Mouse (Mus musculus) forebrain, embryonic 16.5 days (tissue): Measurements from ENCODE around the gene Gm44790. TPM values are rescaled to one million over a fixed set of nuclear protein-coding genes. Genes with fewer than 3 reads are reported as not detected.
"Not testable (repeated sequence)": the region's sequence is repeated elsewhere in the genome, so short reads cannot be mapped to it uniquely, and the experiment has no call there.

ENCODE experiments used
- ATAC-seq: fragments of 200-750 bp; cut with Nextera tagmentation; 2 replicates; pipeline ENCODE4 v1.8.0; 2017; ENCODE audit warnings: mild to moderate bottlenecking, moderate library complexity
- H3K27ac ChIP-seq: fragments of 300-500 bp; sonication (generic); 2 replicates; pipeline ENCODE4 v1.5.1; 2014; ENCODE audit warnings: low read length, control low read depth
- H3K27me3 ChIP-seq: fragments of 300-500 bp; sonication (generic); replicated peaks from 2 replicates; pipeline ENCODE4 v1.6.1; 2014; ENCODE audit warnings: low read length; ENCODE audit not compliant: control insufficient read depth, insufficient read depth
- H3K36me3 ChIP-seq: fragments of 300-500 bp; sonication (generic); 2 replicates; pipeline ENCODE4 v1.6.1; 2014; ENCODE audit not compliant: control insufficient read depth, insufficient read depth
- H3K4me1 ChIP-seq: fragments of 300-500 bp; sonication (generic); replicated peaks from 2 replicates; pipeline ENCODE4 v1.6.1; 2014; ENCODE audit warnings: low read length; ENCODE audit not compliant: control insufficient read depth, insufficient read depth
- H3K4me2 ChIP-seq: fragments of 300-500 bp; sonication (generic); 2 replicates; pipeline ENCODE4 v1.6.1; 2014; ENCODE audit warnings: mild to moderate bottlenecking, low read length, control low read depth
- H3K4me3 ChIP-seq: fragments of 300-500 bp; sonication (generic); replicated peaks from 2 replicates; pipeline ENCODE4 v1.5.1; 2014; ENCODE audit warnings: mild to moderate bottlenecking, low read length, control low read depth
- H3K9ac ChIP-seq: fragments of 300-500 bp; sonication (generic); replicated peaks from 2 replicates; pipeline ENCODE4 v1.6.1; 2014; ENCODE audit warnings: low read depth, low read length, control low read depth
- H3K9me3 ChIP-seq: fragments of 300-500 bp; sonication (generic); 2 replicates; pipeline ENCODE4 v1.6.1; 2016; ENCODE audit warnings: low read length; ENCODE audit not compliant: control insufficient read depth
- WGBS: fragments of 180-500 bp; shearing (Covaris S2); extraction: QIAGEN DNeasy Blood & Tissue Kit; methylation state at CpG from one replicate; pipeline ENCODE4 v1.1.7; 2014; 5-methylcytosine and 5-hydroxymethylcytosine counted together
- polyA plus RNA-seq: library from polyadenylated mRNA; unstranded; fragments of >200 nt; fragmentation: Nextera tagmentation; extraction: Ambion mirVana; gene quantifications from 2 replicates; pipeline ENCODE4 v1.2.1, GENCODE M21; 2015

Gm44790 gene
- not detected in 2 replicates for polyA plus RNA-seq

DNA sequence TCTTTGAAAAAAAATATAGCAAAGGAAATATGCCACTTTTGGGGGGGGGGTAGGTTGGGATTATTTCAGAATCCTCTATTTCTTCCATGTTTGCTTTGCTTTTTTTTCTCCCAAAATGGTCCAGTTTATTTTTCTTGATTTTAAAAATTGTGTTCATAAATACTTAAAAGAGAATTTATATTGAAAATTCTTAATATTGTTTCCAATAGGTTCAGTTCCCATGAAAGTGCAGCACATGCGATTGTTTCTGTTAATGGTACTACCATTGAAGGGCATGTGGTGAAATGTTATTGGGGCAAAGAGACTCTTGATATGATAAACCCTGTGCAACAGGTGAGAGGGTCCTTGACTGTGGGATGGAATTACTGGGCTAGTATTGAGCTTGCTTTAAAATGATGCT is at the start of gene Gm44790:
Gene Gm44790 (plus strand): TSS at position 301 of the 400 bp plus-strand sequence.
- no peak for ATAC-seq
- no peak within 1 kb of the TSS for H3K9ac ChIP-seq
- no peak within 1 kb of the TSS for H3K4me2 ChIP-seq
- 93% methylated on average over 1 of the region's 1 CpGs for WGBS
- H3K27ac ChIP-seq = no peak within 1 kb of the TSS
- no peaks in the 10 kb centered on the region for H3K4me1 ChIP-seq
- no peaks in the 10 kb centered on the region for H3K27me3 ChIP-seq
- H3K36me3 ChIP-seq = peaks cover 57% of the 10 kb centered on the region
- no peak within 1 kb of the TSS for H3K4me3 ChIP-seq
- H3K9me3 ChIP-seq = no peaks in the 10 kb centered on the region

DNA sequence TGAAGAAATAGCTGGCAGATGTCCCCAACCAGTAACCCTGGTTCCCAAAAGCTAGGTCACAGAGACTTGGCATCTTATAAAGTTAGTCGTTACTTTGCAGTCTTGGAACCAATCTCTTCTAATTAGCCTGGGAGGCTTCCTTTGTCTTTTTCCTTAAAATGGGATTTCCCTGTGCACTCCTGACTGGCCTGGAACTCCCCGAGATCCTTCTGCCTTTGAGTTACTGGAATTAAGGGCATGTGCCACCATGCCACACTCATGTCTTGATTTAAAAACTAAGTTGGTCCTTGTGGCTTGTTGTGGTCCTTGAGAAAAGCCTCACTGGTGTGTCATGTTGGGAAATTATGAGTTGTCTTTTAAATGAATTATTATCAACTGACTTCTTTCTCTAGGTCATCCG is 48.1 kb upstream of the Gm44790 start:
- 65% methylated on average over 3 of the region's 3 CpGs for WGBS
- Histone ChIP-seq H3K27ac (no peak overlapping the region), H3K4me2 (no peak overlapping the region), H3K4me1 (0 out of 2 replicates have a peak, but pooled peaks cover 2% of the 10 kb centered on the region), H3K9me3 (no peaks in the 10 kb centered on the region), H3K36me3 (peaks cover 25% of the 10 kb centered on the region), H3K27me3 (no peaks in the 10 kb centered on the region), H3K4me3 (no peak overlapping the region), H3K9ac (no peak overlapping the region)
- no peak for ATAC-seq

DNA sequence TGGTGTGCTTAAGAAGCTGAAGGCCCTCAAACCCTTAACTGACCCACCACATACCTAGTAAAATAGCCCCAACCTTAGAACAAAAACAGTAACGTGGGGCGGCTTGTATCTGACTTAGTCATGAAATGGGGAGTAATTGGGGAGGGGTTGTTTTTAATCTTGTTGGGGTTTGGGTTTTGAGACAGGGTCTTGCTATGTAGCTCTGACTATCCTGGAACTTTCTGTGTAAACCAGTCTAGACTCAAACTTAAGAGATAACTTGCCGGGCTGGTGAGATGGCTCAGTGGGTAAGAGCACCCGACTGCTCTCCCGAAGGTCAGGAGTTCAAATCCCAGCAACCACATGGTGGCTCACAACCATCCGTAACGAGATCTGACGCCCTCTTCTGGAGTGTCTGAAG is 46.3 kb upstream of the Gm44790 start:
- 84% methylated on average over 5 of the region's 8 CpGs for WGBS

DNA sequence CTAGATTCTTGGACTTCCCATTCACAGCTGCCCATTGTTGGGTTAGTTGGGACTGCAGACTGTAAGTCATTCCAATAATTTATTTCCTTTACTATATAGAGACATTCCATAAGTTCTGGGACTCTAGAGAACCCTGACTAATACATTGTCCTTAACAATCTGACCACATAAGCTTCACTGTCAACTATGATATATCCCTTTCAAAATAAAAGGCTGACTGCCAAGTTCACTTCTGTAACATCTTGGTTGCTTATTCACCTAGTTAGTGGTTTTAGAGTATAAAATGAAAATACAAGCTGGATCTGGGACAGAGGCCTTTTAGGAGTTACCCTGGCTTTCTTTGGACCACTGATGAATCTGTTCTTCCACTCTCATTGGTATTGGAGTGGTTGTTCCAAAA is 43.9 kb upstream of the Gm44790 start:
- Histone ChIP-seq H3K9ac (no peak overlapping the region), H3K36me3 (peaks cover 27% of the 10 kb centered on the region), H3K27ac (no peak overlapping the region), H3K4me1 (no peaks in the 10 kb centered on the region), H3K27me3 (no peaks in the 10 kb centered on the region), H3K9me3 (no peaks in the 10 kb centered on the region), H3K4me2 (no peak overlapping the region), H3K4me3 (no peak overlapping the region)
- no peak for ATAC-seq

More for the DNA sequence above, 46.3 kb upstream of the Gm44790 start:
- not testable (repeated sequence) for H3K4me1 ChIP-seq, H3K27ac ChIP-seq, H3K9me3 ChIP-seq, H3K4me2 ChIP-seq, H3K27me3 ChIP-seq, H3K4me3 ChIP-seq, ATAC-seq, H3K9ac ChIP-seq
- H3K36me3 ChIP-seq = peaks cover 28% of the 10 kb centered on the region

DNA sequence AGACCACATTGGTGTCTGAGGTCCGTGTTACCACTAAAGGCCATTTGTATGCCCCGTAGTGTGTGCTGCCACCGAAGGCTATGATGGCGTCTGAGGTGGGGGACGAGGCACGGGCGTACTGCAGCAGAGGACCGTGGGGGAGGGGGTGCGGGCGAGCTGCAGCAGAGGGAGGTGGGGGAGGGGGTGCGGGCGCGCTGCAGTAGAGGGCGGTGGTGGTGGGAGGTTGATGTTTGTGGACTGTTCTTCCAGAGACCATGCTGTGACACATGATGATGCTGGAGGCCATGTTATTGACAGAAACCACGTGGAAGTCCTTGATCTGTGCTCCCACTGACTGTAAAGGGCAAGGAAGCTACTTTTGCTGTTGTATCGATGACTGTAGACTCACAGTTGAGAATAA is 43.1 kb upstream of the Gm44790 start:
- H3K4me2 ChIP-seq = no peak overlapping the region
- H3K27ac ChIP-seq = no peak overlapping the region
- no peaks in the 10 kb centered on the region for H3K4me1 ChIP-seq
- H3K27me3 ChIP-seq = no peaks in the 10 kb centered on the region
- no peak overlapping the region for H3K4me3 ChIP-seq
- no peak for ATAC-seq
- H3K36me3 ChIP-seq = peaks cover 28% of the 10 kb centered on the region
- WGBS = 59% methylated on average over 16 of the region's 16 CpGs
- no peak overlapping the region for H3K9ac ChIP-seq
- no peaks in the 10 kb centered on the region for H3K9me3 ChIP-seq

DNA sequence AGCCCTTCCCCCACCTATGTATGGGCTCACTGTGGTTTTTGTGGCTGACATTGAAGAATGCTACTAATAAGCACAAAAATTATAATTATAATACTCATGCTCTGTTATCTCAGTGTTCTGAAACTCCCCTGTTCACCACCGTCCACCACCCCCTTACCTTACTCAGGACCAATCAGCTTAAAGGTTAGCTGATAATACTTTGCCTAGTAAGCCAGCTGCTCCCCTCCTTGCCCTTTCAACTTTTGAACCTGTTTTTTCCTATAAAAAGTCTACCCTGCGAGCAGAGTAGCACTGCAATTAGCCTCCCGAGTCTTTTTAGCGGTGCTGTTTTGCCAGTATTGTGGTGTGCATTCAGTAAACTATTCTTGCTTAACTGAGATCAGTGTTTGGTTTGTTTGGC is 41.8 kb upstream of the Gm44790 start:
- H3K9ac ChIP-seq = no peak overlapping the region
- H3K4me3 ChIP-seq = no peak overlapping the region
- H3K4me2 ChIP-seq = no peak overlapping the region
- H3K9me3 ChIP-seq = no peaks in the 10 kb centered on the region
- no peaks in the 10 kb centered on the region for H3K4me1 ChIP-seq
- H3K36me3 ChIP-seq = peaks cover 33% of the 10 kb centered on the region
- no peak for ATAC-seq
- H3K27ac ChIP-seq = no peak overlapping the region
- H3K27me3 ChIP-seq = no peaks in the 10 kb centered on the region
- WGBS = 71% methylated on average over 4 of the region's 4 CpGs

DNA sequence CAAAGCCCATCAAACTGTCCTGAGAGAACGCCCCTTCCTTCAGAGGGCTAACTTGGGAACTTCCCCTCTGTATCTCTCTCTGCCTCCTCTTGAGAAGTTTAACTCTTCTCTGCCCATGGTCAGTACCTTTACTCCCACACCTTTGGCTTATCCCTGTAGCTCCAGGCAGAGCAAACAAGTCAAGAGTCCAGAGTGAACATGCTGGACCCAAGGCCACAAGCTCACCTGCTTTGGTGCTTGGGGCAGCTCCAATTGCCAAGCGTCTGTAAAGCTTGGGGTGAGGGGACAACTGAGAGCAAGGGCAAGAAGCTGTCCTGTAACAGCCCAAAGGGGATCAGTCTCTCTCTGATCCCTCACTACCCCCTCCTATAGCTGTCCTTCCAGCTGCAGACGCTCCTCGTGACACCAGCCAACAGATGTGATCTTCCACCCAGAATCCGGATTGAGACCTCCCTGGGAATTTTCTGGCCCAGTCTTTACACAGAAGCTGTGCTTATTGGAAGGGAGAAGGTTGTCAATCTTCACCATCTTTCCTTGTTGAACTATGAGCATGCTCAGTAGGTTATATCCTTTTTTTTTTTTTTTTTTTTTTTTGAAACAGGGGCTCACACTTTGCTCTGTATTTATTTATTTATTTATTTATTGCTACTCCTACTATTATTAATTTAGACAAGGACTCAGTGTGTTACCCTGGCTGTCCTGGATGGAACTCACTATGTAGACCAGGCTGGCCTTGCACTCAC is 40.9 kb upstream of the Gm44790 start:
- Histone ChIP-seq H3K27me3 (no peaks in the 10 kb centered on the region), H3K27ac (no peak overlapping the region), H3K4me2 (no peak overlapping the region), H3K36me3 (peaks cover 41% of the 10 kb centered on the region), H3K4me3 (no peak overlapping the region), H3K4me1 (no peaks in the 10 kb centered on the region), H3K9me3 (no peaks in the 10 kb centered on the region), H3K9ac (no peak overlapping the region)
- WGBS = 86% methylated on average over 5 of the region's 5 CpGs
- no peak for ATAC-seq

DNA sequence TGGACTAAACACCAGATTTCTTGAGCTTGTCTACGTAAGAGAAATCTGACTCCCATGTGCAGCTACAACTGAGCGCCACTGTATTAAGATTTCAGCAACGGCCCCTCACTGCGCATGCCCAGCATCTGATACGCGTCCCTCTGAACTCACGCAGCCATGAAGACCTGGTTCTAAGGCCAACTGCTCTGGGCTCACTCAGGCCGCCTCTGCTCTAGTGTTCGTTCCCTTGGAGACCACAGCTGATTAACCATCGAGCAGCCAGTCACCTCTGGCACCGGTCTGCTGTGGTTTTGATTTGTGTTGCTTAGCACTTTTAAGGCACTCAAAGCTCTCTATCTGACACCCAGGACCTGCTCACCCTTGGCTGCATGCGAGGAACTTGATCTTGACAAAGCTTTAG is 39.1 kb upstream of the Gm44790 start:
- ATAC-seq = no peak
- Histone ChIP-seq H3K27me3 (no peaks in the 10 kb centered on the region), H3K4me1 (no peaks in the 10 kb centered on the region), H3K9me3 (no peaks in the 10 kb centered on the region), H3K4me3 (no peak overlapping the region), H3K27ac (no peak overlapping the region), H3K9ac (no peak overlapping the region), H3K4me2 (no peak overlapping the region), H3K36me3 (peaks cover 55% of the 10 kb centered on the region)
- 87% methylated on average over 12 of the region's 12 CpGs for WGBS

DNA sequence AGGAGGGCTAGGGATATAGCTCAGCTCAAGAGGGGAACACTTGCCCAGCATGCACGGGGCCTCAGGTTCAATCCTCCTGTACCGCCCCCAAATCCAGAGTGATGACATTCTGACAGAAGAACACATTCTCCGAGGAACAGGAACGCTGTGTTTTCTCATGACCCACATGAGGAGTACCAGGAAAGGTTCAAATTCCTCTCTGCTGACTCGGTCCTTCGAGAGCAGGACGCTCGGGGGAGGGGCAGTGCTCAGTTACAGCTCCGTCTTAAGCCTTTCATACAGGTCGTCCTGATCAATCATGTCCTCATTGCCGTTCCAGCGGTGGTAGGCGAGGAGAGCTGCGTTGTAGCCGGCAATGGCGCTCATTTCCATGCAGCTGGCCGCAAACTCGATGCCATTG is 38.0 kb upstream of the Gm44790 start:
- Histone ChIP-seq H3K4me3 (no peak overlapping the region), H3K36me3 (peaks cover 55% of the 10 kb centered on the region), H3K9ac (no peak overlapping the region), H3K4me1 (no peaks in the 10 kb centered on the region), H3K9me3 (no peaks in the 10 kb centered on the region), H3K4me2 (no peak overlapping the region), H3K27me3 (no peaks in the 10 kb centered on the region), H3K27ac (no peak overlapping the region)
- no peak for ATAC-seq
- WGBS = 88% methylated on average over 18 of the region's 18 CpGs

DNA sequence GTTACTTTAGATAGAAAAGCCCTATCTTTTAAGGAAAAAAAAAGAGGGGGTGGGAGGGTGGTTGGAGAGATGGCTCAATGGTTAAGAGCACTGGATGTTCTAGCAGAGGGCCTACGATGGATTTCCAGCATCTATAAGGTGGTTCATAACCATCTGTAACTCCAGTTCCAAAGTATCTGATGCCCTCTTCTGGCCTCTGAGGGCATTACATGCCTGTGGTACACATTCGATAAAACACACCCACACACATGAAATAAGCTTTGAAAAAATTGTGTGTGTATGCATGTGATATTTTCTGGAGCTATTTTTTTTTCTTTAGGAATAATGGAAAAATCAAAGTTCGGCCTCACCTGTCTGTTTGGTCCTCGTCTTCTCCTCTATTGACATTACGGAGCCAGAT is 35.1 kb upstream of the Gm44790 start:
- Histone ChIP-seq H3K27ac (no peak overlapping the region), H3K4me2 (no peak overlapping the region), H3K4me3 (no peak overlapping the region), H3K36me3 (peaks cover 47% of the 10 kb centered on the region), H3K4me1 (peaks cover 18% of the 10 kb centered on the region), H3K9ac (no peak overlapping the region), H3K27me3 (no peaks in the 10 kb centered on the region), H3K9me3 (no peaks in the 10 kb centered on the region)
- ATAC-seq = no peak
- WGBS = 92% methylated on average over 5 of the region's 5 CpGs
